Mouse (Mus musculus): ENCODE measurements at regions not wholly inside any gene's neighbourhood (a gene's known extent, or its start where the extent isn't known, plus 50 kb on each side); places are given as distances from the start of the nearest gene placed in this dataset.
"Not testable (repeated sequence)": the region's sequence is repeated elsewhere in the genome, so short reads cannot be mapped to it uniquely, and the experiment has no call there.

GRCm38 (mm10) chrX:17818325-17818724 lies 246.2 kb upstream of the Fundc1 start:
- no peak for DNase-seq

- DNase-seq: no peak
Measured at GRCm38 (mm10) chrX:17817651-17818050, 245.5 kb upstream of the Fundc1 start.

GRCm38 (mm10) chrX:17788048-17788447 lies 215.9 kb upstream of the Fundc1 start:
- DNase-seq: not testable (repeated sequence)

- no peak for DNase-seq
Measured at GRCm38 (mm10) chrX:17775886-17776285, 203.8 kb upstream of the Fundc1 start.

GRCm38 (mm10) chrX:17752823-17753222 lies 180.7 kb upstream of the Fundc1 start:
- DNase-seq: no peak

- no peak for DNase-seq
Measured at GRCm38 (mm10) chrX:17751466-17751865, 179.3 kb upstream of the Fundc1 start.

GRCm38 (mm10) chrX:17730233-17730632 lies 158.1 kb upstream of the Fundc1 start:
- DNase-seq: no peak

- no peak for DNase-seq
Measured at GRCm38 (mm10) chrX:17725780-17726220, 153.7 kb upstream of the Fundc1 start.

- DNase-seq: peak; percentile 2
Measured at GRCm38 (mm10) chrX:17724990-17725779, 153.1 kb upstream of the Fundc1 start.

GRCm38 (mm10) chrX:17724398-17724797 lies 152.3 kb upstream of the Fundc1 start:
- DNase-seq: no peak

- DNase-seq: not testable (repeated sequence)
Measured at GRCm38 (mm10) chrX:17721866-17722625, 149.9 kb upstream of the Fundc1 start.

GRCm38 (mm10) chrX:17714534-17714933 lies 142.4 kb upstream of the Fundc1 start:
- DNase-seq: no peak

- DNase-seq: no peak
Measured at GRCm38 (mm10) chrX:17712919-17713318, 140.8 kb upstream of the Fundc1 start.

- DNase-seq: no peak
Measured at GRCm38 (mm10) chrX:17712475-17712874, 140.3 kb upstream of the Fundc1 start.
